Mouse (Mus musculus): Measurements from ENCODE around the gene Lrrc20. TPM values are rescaled to one million over a fixed set of nuclear protein-coding genes. Genes with fewer than 3 reads are reported as not detected.

Gene Lrrc20
- total RNA-seq, 2 experiments from 2014 or later = 17.8 to 21.8 TPM

DNA sequence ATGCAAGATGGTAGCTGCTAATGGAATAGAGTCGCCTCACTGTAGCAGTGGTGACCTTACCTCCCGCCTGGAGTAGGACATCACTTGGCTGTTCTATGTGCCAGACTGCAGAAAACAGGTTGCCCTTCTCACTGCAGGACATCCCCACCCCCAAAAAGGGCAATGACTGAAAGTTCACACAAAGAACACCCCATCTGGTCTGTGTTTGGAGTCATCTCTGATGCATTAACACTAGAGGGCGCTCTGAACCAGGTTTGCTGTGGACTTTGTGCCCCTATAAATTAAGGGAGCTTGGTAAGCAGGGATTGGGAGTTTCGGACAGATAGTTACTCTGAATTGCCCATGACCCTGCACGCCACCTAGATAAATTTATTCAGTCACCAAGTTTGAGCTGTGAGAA, 8.7 kb upstream of the Lrrc20 start:
- intact Hi-C loops (cut with DNase I) = no loop called here
- DNase-seq (ENCODE audit: low spot score in 2 of 2) = no peak

DNA sequence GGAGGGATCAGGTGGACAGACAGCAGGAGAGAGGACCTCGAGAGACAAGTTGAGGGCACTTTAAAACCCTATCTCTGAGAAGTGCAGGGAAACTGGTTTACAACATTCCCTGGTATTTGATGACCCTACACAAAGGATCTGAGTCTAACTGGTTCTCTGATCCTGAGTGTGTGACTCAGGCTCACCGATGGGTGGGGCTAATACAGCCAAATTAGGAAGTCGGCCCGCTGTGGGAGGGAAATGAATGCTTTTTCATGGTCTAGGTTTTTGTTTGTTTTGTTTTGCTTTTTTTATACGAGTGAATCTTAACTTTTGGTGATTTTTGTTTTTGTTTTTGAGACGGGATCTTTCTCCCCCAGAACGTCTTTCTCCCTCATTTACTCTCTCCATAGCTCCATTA, 6.7 kb upstream of the Lrrc20 start:
- intact Hi-C loops (cut with DNase I) = no loop called here
- no peak for DNase-seq (ENCODE audit: low spot score in 2 of 2)

DNA sequence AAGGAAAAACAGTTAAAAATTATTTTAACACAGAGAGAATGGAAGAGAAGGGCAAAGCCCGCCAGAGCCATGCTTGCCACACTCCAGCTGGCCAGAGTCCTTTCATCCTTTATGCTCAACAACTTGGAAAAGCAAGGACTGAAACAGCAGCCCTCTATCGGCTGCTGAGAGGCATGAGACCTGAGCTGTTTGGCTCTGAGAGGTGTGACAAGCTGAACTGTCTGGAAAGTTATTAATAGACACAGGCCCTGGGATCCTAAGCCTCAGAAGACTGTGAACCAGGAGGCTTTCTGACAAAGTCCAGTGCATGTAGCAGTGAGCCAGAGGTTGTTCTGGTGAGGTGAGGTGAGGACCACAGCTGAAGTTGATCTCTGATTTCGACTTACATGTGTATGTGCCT, 2.0 kb upstream of the Lrrc20 start:
- no peak for DNase-seq (ENCODE audit: low spot score in 2 of 2)
- intact Hi-C loops (cut with DNase I) = no loop called here

DNA sequence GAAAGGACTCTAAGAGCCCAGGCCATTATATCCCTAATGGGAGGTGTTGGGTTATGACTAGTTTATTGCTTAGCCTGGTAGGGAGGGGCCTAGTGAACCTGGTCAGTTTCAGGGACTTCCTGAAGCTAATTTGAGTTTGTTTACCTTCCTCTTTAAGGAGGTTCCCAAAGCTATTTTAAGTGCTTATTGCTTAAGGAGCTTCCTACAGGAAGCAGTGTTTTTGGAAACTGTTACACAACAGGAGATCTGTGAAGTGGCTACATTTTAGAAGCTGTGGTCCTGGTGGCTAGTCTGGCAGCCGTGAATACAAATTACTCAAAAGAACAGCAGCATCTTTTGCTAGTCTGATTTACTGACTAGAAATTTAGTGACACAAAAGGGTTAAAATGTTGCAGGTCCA, 1.3 kb upstream of the Lrrc20 start:
- DNase-seq (ENCODE audit: low spot score in 2 of 2) = no peak

DNA sequence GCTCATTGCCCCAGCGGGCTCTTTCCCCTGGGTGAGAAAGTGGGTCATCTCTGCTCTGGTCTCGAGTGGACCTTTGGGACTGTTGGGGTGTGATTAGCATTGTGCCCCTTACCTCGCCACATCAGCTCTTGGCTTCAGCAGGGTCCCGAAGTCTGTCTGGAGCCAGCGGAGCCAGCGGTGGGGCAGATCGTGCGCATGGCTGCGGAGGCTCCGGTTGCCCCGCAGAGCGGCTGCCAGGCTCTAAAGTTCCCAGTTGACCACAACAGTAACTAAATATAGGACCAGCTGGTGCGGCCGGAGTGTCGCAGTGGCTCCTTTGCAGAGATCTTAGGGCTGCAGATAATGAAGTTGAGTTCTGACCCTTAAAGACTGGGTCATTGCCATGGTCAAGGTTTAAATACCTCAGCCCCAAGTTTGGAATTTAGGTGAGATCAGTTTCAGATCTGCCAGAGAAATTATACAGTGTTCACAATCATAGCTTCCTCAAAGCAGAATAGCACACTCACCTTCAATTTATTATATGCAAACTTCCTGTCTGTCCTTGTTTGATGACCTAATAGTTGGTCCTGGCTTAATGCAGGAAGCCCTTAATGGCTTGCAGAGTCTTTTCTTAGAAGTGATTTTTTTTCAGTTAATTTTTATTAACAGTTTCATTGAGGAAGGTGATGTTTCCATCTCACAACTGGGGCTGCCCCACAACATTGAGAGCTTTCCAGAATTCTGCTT, 1.0 kb downstream of the Lrrc20 start:
- intact Hi-C loops (cut with DNase I) = loop anchor here (5.0 kb wide), 1 partner anchor 171 kb away; the partner anchor contains the start of gene Ppa1
- DNase-seq (ENCODE audit: low spot score in 2 of 2) = no peak

More for the DNA sequence above, 1.3 kb upstream of the Lrrc20 start:
- intact Hi-C loops (cut with DNase I) = no loop called here

DNA sequence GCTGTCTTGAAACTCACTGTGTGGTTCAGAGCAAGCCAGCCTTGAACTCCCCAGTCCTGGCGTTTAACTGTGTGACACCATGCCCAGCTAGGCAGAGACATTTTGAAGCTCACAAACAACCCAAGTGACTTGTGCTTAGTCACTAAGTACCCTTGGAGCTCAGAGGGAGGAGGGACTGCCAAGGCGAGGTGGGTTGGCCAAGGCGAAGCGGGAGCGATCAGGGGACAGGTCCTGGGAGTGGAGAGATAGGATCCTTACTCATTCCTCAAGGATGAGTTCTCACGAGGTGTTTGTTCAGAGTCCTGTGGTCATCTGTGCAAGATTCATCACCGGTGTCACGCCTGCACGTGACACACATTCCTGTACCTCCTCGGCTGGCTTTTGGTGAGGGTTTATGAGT, 3.9 kb downstream of the Lrrc20 start:
- DNase-seq (ENCODE audit: low spot score in 2 of 2) = no peak
- intact Hi-C loops (cut with DNase I) = loop anchor here (5.0 kb wide), 1 partner anchor 168 kb away; the partner anchor contains the start of gene Ppa1

DNA sequence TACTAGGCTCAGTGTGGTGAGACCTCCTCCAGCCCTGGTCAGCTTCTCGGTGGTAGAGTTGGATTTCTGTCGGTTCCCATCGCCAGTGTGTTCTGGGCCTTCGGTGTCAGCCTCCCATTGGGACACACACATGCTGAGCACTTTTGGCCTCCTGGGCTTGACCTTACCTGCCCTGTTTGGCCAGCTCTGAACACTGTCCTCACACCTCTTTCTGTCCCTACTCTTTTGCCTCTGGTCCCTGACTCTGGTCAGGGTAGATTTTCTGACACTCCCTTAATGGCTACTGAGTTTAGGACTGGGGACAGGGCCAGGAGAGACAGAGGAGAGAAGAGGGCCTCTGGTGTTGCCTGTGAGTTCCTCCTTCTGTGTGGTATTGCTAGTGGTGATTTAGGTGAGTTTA, 4.3 kb downstream of the Lrrc20 start:
- no peak for DNase-seq (ENCODE audit: low spot score in 2 of 2)
- intact Hi-C loops (cut with DNase I) = loop anchor here (5.0 kb wide), 1 partner anchor 167 kb away; the partner anchor contains the start of gene Ppa1

DNA sequence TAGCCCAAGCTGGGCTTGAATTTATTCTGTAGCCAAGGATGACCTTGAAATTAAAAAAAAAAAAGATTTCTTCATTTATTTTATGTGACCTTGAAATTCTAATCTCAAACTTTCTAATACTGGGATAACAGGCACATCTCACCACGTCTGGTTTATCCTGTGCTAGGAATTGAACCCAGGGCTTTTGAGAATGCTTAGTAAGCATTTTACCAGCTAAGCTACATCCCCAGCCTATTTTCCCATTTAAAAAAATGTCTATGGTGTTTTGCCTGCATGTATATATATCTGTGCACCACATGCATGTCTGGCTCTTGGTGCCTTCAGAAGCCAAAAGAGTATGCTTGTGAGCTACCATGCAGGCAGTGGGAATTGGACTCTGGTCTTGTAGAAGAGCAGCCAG, 4.9 kb downstream of the Lrrc20 start:
- no peak for DNase-seq (ENCODE audit: low spot score in 2 of 2)
- intact Hi-C loops (cut with DNase I) = no loop called here

DNA sequence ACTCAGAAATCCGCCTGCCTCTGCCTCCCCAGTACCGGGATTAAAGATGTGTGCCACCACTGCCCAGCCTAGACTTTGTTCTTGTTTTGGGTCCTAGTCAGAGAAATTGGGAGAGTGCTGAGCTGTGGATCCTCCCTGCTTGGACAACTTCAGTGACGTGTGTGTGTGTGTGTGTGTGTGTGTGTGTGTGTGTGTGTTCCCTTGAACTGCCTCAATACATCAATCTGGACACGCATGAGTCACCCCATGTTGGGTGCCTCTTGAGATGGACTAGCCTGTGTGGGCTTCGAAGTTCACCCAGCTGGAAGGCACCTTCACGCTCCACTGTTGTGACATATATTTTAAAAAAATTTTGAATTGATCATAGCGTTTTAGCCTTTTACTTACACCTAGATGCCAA, 7.2 kb downstream of the Lrrc20 start:
- intact Hi-C loops (cut with DNase I) = no loop called here
- DNase-seq (ENCODE audit: low spot score in 2 of 2) = no peak

DNA sequence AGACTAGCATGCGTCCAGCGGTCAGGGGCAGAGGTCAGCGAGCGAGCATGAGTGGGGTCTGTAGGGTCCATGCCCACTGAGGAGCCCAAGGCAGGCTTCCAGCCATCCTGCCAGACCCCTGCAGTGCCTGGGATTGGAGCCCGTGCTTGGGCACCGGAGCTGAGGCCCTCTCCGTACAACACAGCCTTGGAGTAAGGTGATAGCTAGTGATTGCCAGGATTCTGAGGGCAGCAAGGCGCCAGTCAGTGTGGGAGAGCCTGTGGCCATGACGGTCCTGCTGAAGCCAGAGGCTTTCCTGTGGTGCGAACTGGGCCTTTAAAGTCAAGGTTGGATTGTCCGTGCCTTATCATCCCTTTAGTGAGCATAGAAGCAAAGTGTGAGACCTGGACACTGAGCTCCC, 9.2 kb downstream of the Lrrc20 start:
- intact Hi-C loops (cut with DNase I) = no loop called here
- no peak for DNase-seq (ENCODE audit: low spot score in 2 of 2)

DNA sequence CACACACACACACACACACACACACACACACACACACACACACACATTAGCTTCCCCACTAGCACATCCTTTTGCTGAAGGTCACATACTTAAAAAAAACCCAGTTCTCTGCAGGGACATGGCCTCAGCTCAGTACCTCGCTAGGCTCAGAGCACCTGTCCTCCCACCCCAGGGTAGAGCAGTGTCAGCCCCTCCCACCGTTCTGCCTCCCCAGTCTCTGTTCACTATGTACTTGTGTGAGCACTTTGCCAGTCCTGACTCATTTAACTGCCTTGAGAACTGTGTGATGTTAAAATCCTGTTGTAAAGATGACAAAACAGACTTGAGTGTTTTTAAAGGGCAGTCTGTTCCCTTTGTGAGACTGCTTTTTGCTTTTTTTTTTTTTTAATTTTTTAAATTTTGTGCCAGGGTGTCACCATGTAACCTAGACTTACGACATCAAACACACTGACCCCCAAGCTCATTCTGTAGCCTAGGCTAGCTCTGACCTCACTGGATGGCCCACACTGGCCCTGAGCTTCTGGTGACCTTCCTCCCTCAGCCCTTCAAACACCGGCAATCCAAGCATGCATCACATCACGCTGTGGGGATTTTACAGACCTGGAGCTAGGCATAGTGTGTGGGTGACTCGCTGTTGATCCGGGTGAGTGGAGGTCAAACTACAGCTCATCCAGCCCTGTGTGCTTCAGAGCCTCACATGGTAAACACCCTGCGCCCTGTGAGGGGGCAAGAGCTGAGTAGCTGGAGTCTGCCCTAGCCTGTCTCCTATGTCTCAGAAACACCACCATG, 11.1 kb downstream of the Lrrc20 start:
- DNase-seq (ENCODE audit: low spot score in 2 of 2) = no peak
- intact Hi-C loops (cut with DNase I) = no loop called here

DNA sequence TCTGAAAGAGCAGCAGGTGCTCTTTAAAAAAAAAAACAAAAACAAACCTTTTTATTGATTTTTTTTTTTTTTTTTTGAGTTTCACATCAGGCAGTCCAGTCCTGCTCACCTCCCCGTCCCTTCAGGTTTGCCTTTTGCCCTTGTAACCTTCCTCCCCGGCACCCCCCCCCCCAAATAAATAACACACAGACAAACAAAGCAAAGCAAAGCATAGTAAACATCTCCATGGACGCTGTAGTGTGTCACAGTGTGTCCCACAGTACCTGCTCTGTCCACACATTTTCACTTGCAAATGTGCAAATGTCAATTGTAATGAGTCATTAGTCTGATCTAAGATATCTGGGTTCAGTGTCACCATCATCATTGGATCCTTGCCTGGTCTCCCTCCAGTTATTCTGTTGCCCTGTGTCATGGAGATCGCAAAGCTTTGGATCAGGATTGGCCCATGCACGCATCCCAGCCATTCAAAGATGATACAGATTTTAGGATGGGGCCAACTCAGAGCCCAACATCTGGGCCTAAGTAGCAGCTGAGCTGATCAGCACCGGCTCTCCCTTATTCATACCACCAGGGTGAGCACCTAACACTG, 13.0 kb downstream of the Lrrc20 start:
- intact Hi-C loops (cut with DNase I) = no loop called here

DNA sequence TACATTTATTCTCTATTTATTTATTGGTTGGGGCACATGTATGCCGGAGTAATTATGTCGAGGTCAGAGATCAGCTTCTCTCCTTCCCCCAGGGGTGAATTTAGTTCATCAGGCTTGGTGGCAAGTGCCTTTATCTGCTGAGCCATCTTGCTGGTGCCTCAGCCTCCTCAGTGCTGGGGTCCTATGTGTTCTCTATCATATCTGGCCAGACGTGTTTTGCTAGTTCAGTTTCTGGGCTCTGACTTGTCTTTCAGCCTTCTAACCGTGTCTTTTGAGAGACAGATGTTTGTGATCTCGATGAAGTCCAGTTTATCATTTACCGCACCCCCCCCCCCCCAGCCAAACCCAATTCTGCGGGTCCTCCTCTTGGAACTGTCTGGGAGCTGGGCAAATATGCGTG, 16.0 kb downstream of the Lrrc20 start:
- intact Hi-C loops (cut with DNase I) = no loop called here

More for the DNA sequence above, 13.0 kb downstream of the Lrrc20 start:
- DNase-seq (ENCODE audit: low spot score in 2 of 2) = no peak

DNA sequence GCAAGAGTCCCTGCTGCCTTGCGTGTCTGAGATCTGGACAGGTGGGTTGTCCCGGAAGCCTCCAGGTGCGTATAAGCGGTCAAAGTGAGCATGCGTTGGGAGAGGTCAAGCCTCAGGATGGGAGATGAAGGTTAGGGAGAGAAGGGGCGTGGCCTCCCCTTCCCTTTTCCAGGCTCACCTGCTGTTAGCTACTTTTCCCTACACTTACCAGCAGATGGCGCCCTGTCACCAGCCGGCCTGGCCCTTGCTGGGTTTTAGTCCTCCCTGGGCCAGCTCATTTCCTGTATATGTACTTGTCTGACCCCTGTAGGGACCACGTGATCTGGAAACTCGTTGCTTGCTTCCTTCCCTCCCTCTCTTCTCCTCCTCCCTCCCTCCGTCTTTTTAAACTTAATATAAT, 16.4 kb downstream of the Lrrc20 start:
- intact Hi-C loops (cut with DNase I) = loop anchor here (1.0 to 2.0 kb wide), 2 partner anchors 110 to 167 kb away; no protein-coding TSS in a partner anchor
- peak; percentile 64 to 69 for DNase-seq (ENCODE audit: low spot score in 2 of 2)

More for the DNA sequence above, 16.0 kb downstream of the Lrrc20 start:
- no peak for DNase-seq (ENCODE audit: low spot score in 2 of 2)

DNA sequence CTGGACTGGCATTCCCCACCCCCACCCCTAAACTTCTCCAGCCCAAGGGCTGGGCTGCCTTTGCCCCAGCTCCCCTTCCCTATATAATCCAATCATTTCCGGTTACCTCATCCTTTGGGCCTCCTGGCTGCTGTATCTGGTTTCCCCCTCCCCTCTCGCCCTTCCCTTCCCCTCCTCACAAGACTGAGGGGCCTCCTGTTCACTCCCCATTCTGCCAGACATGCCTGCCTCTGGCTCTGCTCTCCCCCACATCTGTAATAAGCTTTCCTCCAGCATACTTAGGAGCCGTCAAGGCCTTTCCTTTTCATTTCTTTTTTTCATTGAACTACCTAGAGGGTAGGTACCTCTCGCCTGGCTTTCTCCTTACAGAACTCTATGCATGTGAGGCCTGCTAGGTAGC, 19.9 kb downstream of the Lrrc20 start:
- DNase-seq (ENCODE audit: low spot score in 2 of 2) = no peak
- intact Hi-C loops (cut with DNase I) = no loop called here

DNA sequence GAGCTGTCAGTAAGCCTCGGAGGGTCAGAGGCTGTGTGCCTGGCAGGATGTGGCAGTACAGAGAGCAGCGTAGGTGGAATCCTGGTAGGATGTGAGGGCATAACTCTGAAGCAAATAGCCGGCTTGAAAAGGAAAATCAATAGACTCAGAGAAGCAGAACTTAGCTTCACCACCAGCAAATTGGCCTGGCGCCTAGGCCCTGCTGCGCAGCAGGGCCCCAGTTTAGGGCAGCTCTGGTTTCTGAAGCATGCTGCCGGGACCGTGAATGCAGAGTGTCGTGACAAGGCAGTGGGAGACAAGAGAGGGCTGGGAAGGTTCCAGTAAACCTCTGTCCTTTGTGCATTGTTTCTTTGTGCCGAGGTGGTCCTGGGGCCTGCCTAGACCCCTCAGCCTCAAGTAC, 20.6 kb downstream of the Lrrc20 start:
- intact Hi-C loops (cut with DNase I) = no loop called here

DNA sequence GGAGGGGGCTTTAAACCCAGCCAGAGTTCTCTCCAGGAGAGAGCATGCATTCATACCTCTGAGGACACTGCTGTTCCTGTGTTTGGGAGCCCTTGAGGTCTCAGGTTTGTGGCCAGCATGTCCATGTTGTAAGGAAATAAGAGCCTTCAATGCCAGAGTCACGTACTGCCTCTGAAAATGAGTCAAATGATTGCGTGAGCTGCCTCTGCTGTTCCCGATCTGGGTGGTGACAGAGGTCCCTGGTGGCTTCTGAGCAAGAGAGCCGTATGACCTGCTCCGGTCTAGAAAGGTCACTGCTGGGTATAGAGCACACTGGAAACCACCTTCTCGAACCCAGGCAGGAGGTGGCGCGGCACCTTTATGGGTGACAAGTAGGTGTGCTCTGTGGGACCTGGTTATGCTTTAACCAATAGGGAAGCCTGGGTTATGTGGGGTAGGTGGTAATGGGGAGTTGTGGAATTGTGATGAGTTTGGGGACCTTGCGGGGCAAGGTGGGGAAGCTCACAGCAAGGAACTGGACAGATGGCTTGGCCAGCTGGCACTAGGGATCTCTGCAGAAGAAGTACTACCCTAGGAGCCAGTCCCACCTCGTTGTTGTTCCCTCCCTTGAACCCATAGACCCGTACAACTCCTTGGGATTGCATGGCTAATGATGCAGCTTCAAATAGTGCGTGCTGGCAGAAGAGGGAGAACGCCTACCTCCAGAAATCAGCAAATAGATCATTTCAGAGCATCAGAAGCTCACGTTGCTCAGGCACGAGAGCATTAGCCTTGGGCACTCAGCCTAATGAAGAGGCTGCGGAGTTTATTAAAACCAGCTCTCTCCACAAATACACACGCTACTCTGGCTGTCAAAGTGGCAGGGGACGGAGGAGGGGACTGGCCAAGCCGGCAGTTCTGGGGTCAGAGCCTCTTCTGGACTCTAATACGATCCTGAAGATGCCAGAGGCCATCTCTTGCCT, 24.2 kb downstream of the Lrrc20 start:
- no peak for DNase-seq (ENCODE audit: low spot score in 2 of 2)
- intact Hi-C loops (cut with DNase I) = no loop called here

More for the DNA sequence above, 20.6 kb downstream of the Lrrc20 start:
- DNase-seq (ENCODE audit: low spot score in 2 of 2) = no peak

DNA sequence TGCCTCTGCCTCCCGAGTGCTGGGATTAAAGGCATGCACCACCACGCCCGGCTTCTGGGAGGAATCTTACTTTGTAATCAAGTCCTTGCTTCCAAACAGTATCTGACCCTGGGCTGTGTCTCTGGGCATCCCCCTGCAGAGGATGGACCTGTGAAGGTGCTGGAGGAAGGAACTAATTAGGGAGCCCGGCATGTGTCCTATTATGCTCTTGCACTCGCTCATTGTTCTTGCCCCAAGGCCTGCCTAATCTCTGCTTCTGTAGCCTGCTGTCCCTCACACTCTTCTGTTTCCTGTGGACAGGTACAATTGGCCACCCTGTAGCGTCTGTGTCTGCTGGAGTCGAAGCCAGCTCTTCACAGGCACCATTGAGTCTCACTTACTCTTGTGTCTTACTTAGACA, 25.2 kb downstream of the Lrrc20 start:
- DNase-seq (ENCODE audit: low spot score in 2 of 2) = no peak
- intact Hi-C loops (cut with DNase I) = no loop called here

DNA sequence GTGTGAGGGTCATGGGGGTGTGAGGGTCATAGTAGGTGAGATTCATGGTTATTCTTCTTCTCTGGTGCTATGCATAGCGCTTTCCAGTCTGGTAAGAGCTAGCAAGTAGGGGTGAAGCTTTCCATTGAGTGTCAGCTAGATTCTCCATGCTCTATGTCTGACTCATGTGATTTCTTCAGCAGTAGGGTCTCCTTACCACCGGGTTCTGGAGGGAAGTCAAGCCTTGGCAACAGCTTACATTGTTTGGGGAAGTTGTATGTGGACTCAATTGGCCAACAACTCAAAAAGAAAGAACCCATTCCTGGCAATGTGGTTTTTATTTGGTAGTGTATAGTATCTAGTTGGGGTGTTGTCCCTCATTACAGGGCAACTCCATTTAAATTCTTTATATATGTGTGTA, 28.5 kb downstream of the Lrrc20 start:
- DNase-seq (ENCODE audit: low spot score in 2 of 2) = no peak
- intact Hi-C loops (cut with DNase I) = no loop called here
